Mouse (Mus musculus) ES-Bruce4 (cell line): ENCODE data around the gene Cd40lg.

Experiments used
- CTCF ChIP-seq: IDR thresholded peaks from one replicate; pipeline ENCODE4 v1.8.1; 2011; ENCODE audit warnings: low read depth, low read length
- EP300 ChIP-seq: IDR thresholded peaks from 2 replicates; pipeline ENCODE4 v1.6.1; 2011; ENCODE audit warnings: low read depth, low read length; ENCODE audit not compliant: insufficient read depth

DNA sequence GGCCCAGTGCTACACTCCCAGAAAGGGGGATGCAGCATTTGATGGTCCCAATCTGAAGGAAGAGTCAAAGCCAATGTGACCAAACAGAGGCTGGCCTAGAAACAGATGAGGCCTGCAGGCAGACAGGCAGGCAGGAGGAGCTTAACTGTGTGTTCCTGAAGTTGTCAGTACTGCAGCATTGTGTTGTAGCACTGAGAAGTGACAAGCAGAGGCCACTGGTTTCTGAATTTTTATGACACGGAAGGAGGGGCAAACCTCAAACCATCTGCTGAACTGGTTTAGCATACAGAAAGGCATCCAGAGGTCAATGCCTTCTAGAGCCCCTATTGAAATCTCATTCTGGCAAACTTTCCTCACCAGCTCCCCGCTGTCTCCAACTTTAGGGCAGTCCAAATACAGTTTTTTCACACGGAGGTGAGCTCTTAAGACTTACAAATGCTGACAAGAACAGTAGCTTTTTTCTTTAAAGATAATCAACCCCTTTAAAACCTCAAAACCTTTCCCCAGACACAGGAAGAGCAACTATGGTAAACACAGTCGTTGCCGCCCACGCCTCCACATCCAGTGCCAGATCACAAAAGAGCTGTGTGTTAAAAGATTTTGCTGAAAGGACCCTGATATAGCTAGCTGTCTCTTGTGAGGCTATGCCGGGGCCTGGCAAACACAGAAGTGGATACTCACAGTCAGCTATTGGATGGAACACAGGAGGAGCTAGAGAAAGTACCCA lies 41.5 kb downstream of the Cd40lg start:
- TF ChIP-seq CTCF (no peak), EP300 (no peak)
